Mouse (Mus musculus) retina, postnatal 7 days (tissue): Measurements from ENCODE around the gene Pih1d1.
"Not testable (repeated sequence)": the region's sequence is repeated elsewhere in the genome, so short reads cannot be mapped to it uniquely, and the experiment has no call there.

Experiments
- DNase-seq: peaks from one replicate; pipeline ENCODE4 v3.0.0-alpha.2; 2012; ENCODE audit warnings: low read depth, low spot score

Pih1d1 gene

GRCm38 (mm10) chr7:45166950-45167401 lies 12.9 kb downstream of the Pih1d1 start:
- no peak for DNase-seq

- no peak for DNase-seq
Observed at GRCm38 (mm10) chr7:45167761-45168445, 13.8 kb downstream of the Pih1d1 start.

- DNase-seq: no peak
Observed at GRCm38 (mm10) chr7:45168656-45169055, 14.6 kb downstream of the Pih1d1 start.

- no peak for DNase-seq
Observed at GRCm38 (mm10) chr7:45169495-45169894, 15.4 kb downstream of the Pih1d1 start.

- no peak for DNase-seq
Observed at GRCm38 (mm10) chr7:45172974-45173373, 18.9 kb downstream of the Pih1d1 start.

- DNase-seq: not testable (repeated sequence)
Observed at GRCm38 (mm10) chr7:45173772-45174171, 19.7 kb downstream of the Pih1d1 start.

- DNase-seq: no peak
Observed at GRCm38 (mm10) chr7:45174567-45175280, 20.6 kb downstream of the Pih1d1 start.

GRCm38 (mm10) chr7:45175398-45175797 lies 21.3 kb downstream of the Pih1d1 start:
- DNase-seq: no peak

- no peak for DNase-seq
Observed at GRCm38 (mm10) chr7:45175929-45176328, 21.8 kb downstream of the Pih1d1 start.

- no peak for DNase-seq
Observed at GRCm38 (mm10) chr7:45176356-45176755, 22.3 kb downstream of the Pih1d1 start.

GRCm38 (mm10) chr7:45178550-45178949 lies 24.4 kb downstream of the Pih1d1 start:
- DNase-seq: no peak

- no peak for DNase-seq
Observed at GRCm38 (mm10) chr7:45179469-45179868, 25.4 kb downstream of the Pih1d1 start, which contains the start of gene Gfy. Gene Gfy, minus strand, starts transcription at chr7:45179569.

GRCm38 (mm10) chr7:45180896-45181477 lies 26.9 kb downstream of the Pih1d1 start, which contains the start of gene Pth2:
Gene Pth2, plus strand, starts transcription at chr7:45180995.
- DNase-seq: no peak

GRCm38 (mm10) chr7:45181540-45181939 lies 27.4 kb downstream of the Pih1d1 start:
- no peak for DNase-seq

- peak; percentile 70 for DNase-seq
Observed at GRCm38 (mm10) chr7:45182199-45182601, 28.1 kb downstream of the Pih1d1 start.

GRCm38 (mm10) chr7:45182606-45183005 lies 28.5 kb downstream of the Pih1d1 start:
- DNase-seq: no peak

- DNase-seq: no peak
Observed at GRCm38 (mm10) chr7:45183672-45184071, 29.6 kb downstream of the Pih1d1 start.

GRCm38 (mm10) chr7:45185921-45186320 lies 31.8 kb downstream of the Pih1d1 start:
- no peak for DNase-seq

GRCm38 (mm10) chr7:45189600-45189999 lies 35.5 kb downstream of the Pih1d1 start:
- no peak for DNase-seq

- no peak for DNase-seq
Observed at GRCm38 (mm10) chr7:45190186-45190585, 36.1 kb downstream of the Pih1d1 start.

- no peak for DNase-seq
Observed at GRCm38 (mm10) chr7:45191161-45191560, 37.1 kb downstream of the Pih1d1 start.

- no peak for DNase-seq
Observed at GRCm38 (mm10) chr7:45191803-45192363, 37.8 kb downstream of the Pih1d1 start.
